Mouse (Mus musculus) ES-E14 (cell line): ENCODE measurements around the gene Ptpn4.

Source experiments
- CHD2 ChIP-seq: IDR thresholded peaks from 2 replicates; pipeline ENCODE4 v1.6.1; 2014; ENCODE audit warnings: mild to moderate bottlenecking, low read depth, low read length, inconsistent platforms
- HCFC1 ChIP-seq: IDR thresholded peaks from 2 replicates; pipeline ENCODE4 v1.6.1; 2012; ENCODE audit warnings: low read length, inconsistent platforms, borderline replicate concordance; ENCODE audit not compliant: insufficient read depth
- MAFK ChIP-seq: IDR thresholded peaks from 2 replicates; pipeline ENCODE4 v1.6.1; 2014; ENCODE audit warnings: mild to moderate bottlenecking, low read depth, low read length, inconsistent platforms; ENCODE audit not compliant: insufficient read depth
- ZC3H11A ChIP-seq: IDR thresholded peaks from 2 replicates; pipeline ENCODE4 v1.6.1; 2012; ENCODE audit warnings: low read depth, mild to moderate bottlenecking, inconsistent platforms, low read length, borderline replicate concordance
- ZNF384 ChIP-seq: IDR thresholded peaks from 2 replicates; pipeline ENCODE4 v1.6.1; 2012; ENCODE audit warnings: low read depth, low read length, inconsistent platforms

- TF ChIP-seq ZNF384 (no peak), ZC3H11A (no peak), CHD2 (no peak), MAFK (no peak), HCFC1 (no peak)
These were observed 9.3 kb downstream of the Ptpn4 start for GRCm38 (mm10) chr1:119828160-119828559.
